Mouse (Mus musculus): ENCODE data around the gene Cfl2. TPM values are rescaled to one million over a fixed set of nuclear protein-coding genes. Genes with fewer than 3 reads are reported as not detected.
"Not testable (repeated sequence)": the region's sequence is repeated elsewhere in the genome, so short reads cannot be mapped to it uniquely, and the experiment has no call there.

Cfl2 gene
- total RNA-seq, 2 experiments from 2014 or later, result 862 to 872 TPM

DNA sequence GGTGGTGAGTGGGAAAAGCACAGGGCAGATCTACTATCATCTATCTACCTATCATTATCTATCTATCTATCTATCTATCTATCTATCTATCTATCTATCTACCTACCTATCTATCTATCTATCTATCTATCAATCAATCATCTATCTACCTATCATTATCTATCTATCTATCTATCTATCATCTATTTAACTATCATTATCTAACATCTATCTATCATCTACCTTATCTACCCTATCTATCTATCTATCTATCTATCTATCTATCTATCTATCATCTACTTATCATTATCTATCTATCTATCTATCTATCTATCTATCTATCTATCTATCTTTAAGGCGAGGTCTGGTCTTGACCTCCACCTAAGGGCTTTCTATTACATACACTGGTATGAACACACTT, 30.8 kb downstream of the Cfl2 start:
- not testable (repeated sequence) for DNase-seq

- DNase-seq, result peak; percentile 83
Measured at GRCm38 (mm10) chr12:54830574-54830973, 32.1 kb downstream of the Cfl2 start.

DNA sequence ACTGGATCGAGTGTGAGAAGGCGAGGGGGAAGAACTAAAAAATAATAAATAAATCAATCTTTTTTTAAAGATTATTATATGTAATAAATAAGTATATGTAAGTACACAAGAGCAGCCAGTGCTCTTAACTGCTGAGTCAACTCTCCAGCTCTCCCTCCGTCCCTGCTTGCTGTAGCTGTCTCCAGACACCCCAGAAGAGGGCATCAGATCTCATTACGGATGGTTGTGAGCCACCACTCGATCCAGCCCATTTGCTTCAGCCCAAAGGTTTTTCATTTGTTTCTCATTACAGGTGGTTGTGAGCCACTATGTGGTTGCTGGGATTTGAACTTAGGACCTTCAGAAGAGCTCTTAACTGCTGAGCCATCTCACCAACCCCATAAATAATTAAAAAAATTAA, 32.8 kb downstream of the Cfl2 start:
- DNase-seq, result no peak

DNA sequence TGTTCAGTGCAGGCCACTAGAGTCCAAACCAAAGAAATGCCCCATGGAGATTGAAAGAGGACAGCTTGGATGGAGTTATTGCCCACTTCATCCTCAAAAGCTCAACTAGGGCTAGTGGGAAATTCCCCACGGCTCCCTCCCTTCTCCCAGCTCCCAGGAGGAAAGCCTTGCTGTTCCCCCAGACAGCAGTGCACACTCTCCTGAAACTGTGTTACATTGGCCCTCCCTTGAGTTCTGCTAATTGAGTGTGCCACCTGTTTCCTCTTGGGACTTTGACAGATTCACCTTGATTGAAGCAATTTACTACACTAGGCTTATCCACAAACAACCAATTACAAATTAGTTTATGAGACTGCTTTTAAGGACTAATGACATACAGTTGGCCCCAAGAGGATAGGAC, 34.6 kb downstream of the Cfl2 start:
- DNase-seq, result no peak

DNA sequence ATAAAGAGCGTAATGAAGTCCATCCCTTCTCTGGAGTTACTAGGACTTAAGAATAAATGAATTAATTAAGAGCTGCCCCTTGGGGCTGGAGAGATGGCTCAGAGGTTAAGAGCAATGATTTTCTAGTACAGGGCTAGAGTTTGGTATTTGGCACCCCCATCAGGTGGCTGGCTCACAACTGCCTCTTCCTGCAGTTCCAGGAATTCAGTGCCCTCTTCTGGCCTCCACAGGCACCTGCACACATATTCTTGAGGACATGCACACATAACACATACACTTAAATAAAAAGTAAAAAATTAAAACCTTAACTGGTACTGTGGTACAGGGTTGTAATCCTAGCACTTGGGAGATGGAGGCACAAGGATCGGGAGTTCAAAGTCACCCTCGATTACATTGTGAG, 37.5 kb downstream of the Cfl2 start:
- no peak for DNase-seq

DNA sequence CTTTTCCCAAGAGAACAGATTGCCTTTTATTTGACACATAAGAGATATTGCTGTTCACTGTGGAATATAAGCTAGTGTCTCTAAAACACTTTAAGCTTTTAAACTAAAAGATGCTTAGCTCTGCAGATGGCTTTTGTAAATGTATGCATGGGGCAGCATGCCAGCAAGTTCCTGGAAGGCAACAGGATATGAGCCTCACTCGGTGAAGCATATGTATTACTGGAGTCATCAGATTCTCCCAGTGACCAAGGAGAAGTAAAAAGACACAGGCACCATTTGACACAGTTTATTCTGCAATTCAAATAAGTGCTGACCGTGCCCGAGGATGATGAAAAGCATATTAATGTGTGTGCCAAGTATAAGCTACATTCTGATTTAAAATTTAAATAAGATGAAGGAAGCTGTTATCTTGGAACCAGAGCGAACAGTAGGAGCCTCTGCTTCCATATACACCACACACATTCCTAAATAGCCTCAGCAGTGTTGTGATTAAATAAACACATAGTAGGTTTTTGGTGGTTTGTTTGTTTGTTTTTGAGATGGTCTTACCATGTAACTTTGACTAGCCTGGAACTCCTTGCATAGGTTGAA, 39.7 kb downstream of the Cfl2 start:
- no peak for DNase-seq

DNA sequence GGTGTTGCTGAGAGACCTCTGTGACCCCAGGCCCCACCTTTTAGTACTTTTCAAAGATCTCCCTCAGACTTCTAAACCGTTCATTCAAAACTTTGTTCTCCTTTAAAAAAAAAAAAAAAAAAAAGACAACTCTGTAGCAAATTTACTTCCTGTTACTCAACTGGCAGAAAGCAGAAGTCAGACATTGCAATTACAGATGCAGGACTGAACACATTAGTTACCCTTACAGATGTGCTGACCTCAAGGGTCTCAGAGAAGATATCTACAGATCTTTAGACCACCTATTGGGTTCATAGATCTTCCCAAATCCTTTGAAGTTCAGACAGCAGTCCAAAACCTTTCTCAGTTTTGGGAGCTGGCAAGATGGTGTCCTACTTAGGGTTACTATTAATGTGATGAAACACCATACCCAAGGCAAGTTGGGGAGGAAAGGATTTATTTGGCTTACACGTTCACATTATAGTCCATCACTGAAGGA, 42.0 kb downstream of the Cfl2 start:
- DNase-seq, result no peak

DNA sequence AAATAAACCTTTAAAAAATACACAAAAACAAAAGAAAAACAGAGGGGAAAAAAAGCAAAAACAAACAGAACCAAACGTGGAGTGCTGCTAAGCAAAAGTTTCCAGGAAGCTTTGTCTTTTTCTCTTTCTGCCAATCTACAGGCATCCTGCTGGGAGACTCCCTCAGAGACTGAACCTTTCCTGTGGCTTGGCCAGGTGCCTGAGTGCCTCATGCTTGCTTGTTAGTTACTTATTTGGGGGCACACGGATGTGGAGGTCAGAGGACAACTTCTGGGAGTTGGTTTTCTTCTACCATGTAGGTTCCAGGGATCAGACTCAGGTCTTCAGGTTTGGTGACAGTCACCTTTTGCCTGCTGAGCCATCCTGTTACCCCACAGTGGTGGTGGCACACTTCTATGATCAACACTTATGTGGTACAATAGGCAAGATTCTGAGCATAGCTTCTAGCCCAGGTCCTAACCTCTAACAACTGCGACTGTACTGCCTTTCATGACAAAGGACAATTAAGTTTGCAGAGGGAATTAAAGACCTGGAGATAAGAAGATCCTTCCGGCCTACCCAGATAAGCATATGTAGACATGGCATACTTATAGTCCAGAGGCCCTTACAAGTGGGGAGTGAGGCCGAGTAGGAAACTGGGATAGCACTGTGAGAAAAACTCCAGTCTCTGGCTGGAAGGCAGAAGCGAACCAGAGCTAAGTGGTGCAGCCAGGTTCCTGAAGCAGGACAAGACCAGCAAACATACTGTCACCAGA, 43.3 kb downstream of the Cfl2 start:
- DNase-seq, result no peak

- no peak for DNase-seq
Measured at GRCm38 (mm10) chr12:54810142-54810541, 52.5 kb downstream of the Cfl2 start.

Other genes starting within 250 kb of the Cfl2 start
- gene Sptssa, start 206.3 kb downstream of the Cfl2 start, total RNA-seq (2021), result 10 to 100 TPM; 31.8 to 33.7 TPM
- 10 to 100 TPM; 22.0 to 24.0 TPM for gene Eapp, start 167.0 kb downstream of the Cfl2 start, total RNA-seq (2021)
- gene Snx6, start 67.2 kb downstream of the Cfl2 start, total RNA-seq (2021), result 10 to 100 TPM; 32.5 to 37.7 TPM
- gene Gm20403, start 123.7 kb upstream of the Cfl2 start, total RNA-seq (2021), result not detected
- gene Baz1a, start 151.5 kb upstream of the Cfl2 start, total RNA-seq (2021), result 1 to 10 TPM; 5.8 to 9.0 TPM
- 1 to 10 TPM; 7.1 to 9.8 TPM for gene 2700097O09Rik, start 217.2 kb upstream of the Cfl2 start, total RNA-seq (2021)
- 10 to 100 TPM; 77.4 to 78.9 TPM for gene Srp54a, start 217.4 kb upstream of the Cfl2 start, total RNA-seq (2021)